Mouse (Mus musculus) cerebellum, postnatal 25 days (tissue): ENCODE data around the gene Zdhhc13.

Source experiments
- DNase-seq, 2 experiments: peaks; one replicate each; pipeline ENCODE4 v3.0.0; 2021; ENCODE audit warnings: mixed read lengths in 2 of 2

Gene Zdhhc13

GRCm38 (mm10) chr7:48784773-48785523 is 3.9 kb upstream of the Zdhhc13 start:
- DNase-seq, result peak; percentile 29 to 30

- DNase-seq, result no peak
Measured at GRCm38 (mm10) chr7:48788348-48788747, 455 bp upstream of the Zdhhc13 start.

GRCm38 (mm10) chr7:48790117-48790516 is 1.3 kb downstream of the Zdhhc13 start:
- no peak for DNase-seq

- no peak for DNase-seq
Measured at GRCm38 (mm10) chr7:48791412-48791811, 2.6 kb downstream of the Zdhhc13 start.

GRCm38 (mm10) chr7:48795130-48795529 is 6.3 kb downstream of the Zdhhc13 start:
- no peak for DNase-seq

GRCm38 (mm10) chr7:48803381-48803780 is 14.6 kb downstream of the Zdhhc13 start:
- no peak for DNase-seq

GRCm38 (mm10) chr7:48806587-48806986 is 17.8 kb downstream of the Zdhhc13 start:
- no peak for DNase-seq

- DNase-seq, result no peak
Measured at GRCm38 (mm10) chr7:48810652-48811051, 21.8 kb downstream of the Zdhhc13 start.

- DNase-seq, result no peak
Measured at GRCm38 (mm10) chr7:48812358-48812757, 23.6 kb downstream of the Zdhhc13 start.

- DNase-seq, result no peak
Measured at GRCm38 (mm10) chr7:48813594-48813993, 24.8 kb downstream of the Zdhhc13 start.

GRCm38 (mm10) chr7:48821654-48822053 is 32.9 kb downstream of the Zdhhc13 start:
- DNase-seq, result no peak

GRCm38 (mm10) chr7:48823621-48824020 is 34.8 kb downstream of the Zdhhc13 start:
- DNase-seq, result no peak

GRCm38 (mm10) chr7:48824671-48825070 is 35.9 kb downstream of the Zdhhc13 start:
- DNase-seq, result no peak

- no peak for DNase-seq
Measured at GRCm38 (mm10) chr7:48825170-48825569, 36.4 kb downstream of the Zdhhc13 start.

GRCm38 (mm10) chr7:48829177-48829910 is 40.5 kb downstream of the Zdhhc13 start:
- DNase-seq, result no peak

- no peak for DNase-seq
Measured at GRCm38 (mm10) chr7:48830395-48830794, 41.6 kb downstream of the Zdhhc13 start.

- DNase-seq, result no peak
Measured at GRCm38 (mm10) chr7:48832735-48833134, 43.9 kb downstream of the Zdhhc13 start.

GRCm38 (mm10) chr7:48834371-48834970 is 45.7 kb downstream of the Zdhhc13 start:
- DNase-seq, result no peak

GRCm38 (mm10) chr7:48834989-48835626 is 46.3 kb downstream of the Zdhhc13 start:
- no peak for DNase-seq

- no peak for DNase-seq
Measured at GRCm38 (mm10) chr7:48836949-48837348, 48.1 kb downstream of the Zdhhc13 start.

- no peak for DNase-seq
Measured at GRCm38 (mm10) chr7:48838434-48838833, 49.6 kb downstream of the Zdhhc13 start.

- DNase-seq, result no peak
Measured at GRCm38 (mm10) chr7:48840545-48840944, 51.7 kb downstream of the Zdhhc13 start.

- DNase-seq, result no peak
Measured at GRCm38 (mm10) chr7:48841538-48841937, 52.7 kb downstream of the Zdhhc13 start.
